Mouse (Mus musculus) liver, adult 2 months (tissue): ENCODE results near the gene Olfr107. TPM values are rescaled to one million over a fixed set of nuclear protein-coding genes. Genes with fewer than 3 reads are reported as not detected.

Experiments used
- DNase-seq: peaks from one replicate; pipeline ENCODE4 v3.0.0-alpha.2; 2011; ENCODE audit warnings: low read depth, low spot score; ENCODE audit errors: extremely low read depth
- H3K27ac ChIP-seq: fragments of 200-500 bp; replicated peaks from 2 replicates; pipeline ENCODE4 v1.5.1; 2012; ENCODE audit warnings: low read depth, mild to moderate bottlenecking, control low read depth, inconsistent platforms, low read length; ENCODE audit not compliant: insufficient read depth
- H3K27me3 ChIP-seq: fragments of 200-500 bp; 2 replicates; pipeline ENCODE4 v1.6.1; 2012; ENCODE audit warnings: mild to moderate bottlenecking, moderate library complexity, low read length, inconsistent platforms; ENCODE audit not compliant: control insufficient read depth, insufficient read depth
- H3K36me3 ChIP-seq: fragments of 200-500 bp; 2 replicates; pipeline ENCODE4 v1.6.1; 2012; ENCODE audit warnings: low read length, inconsistent platforms; ENCODE audit not compliant: control insufficient read depth, insufficient read depth
- H3K4me1 ChIP-seq: fragments of 200-500 bp; 2 replicates; pipeline ENCODE4 v1.6.1; 2011; ENCODE audit warnings: low read length; ENCODE audit not compliant: control insufficient read depth, insufficient read depth
- H3K4me3 ChIP-seq: fragments of 200-500 bp; 2 replicates; pipeline ENCODE4 v1.5.1; 2011; ENCODE audit warnings: low read depth, mild to moderate bottlenecking, control low read depth, low read length, moderate library complexity; ENCODE audit not compliant: insufficient read depth
- H3K79me2 ChIP-seq: fragments of 200-500 bp; 2 replicates; pipeline ENCODE4 v1.6.1; 2012; ENCODE audit warnings: inconsistent platforms, mild to moderate bottlenecking, low read length, moderate library complexity; ENCODE audit not compliant: control insufficient read depth, insufficient read depth
- H3K9ac ChIP-seq: fragments of 200-500 bp; 2 replicates; pipeline ENCODE4 v1.6.1; 2012; ENCODE audit warnings: low read depth, mild to moderate bottlenecking, control low read depth, inconsistent platforms, low read length
- CTCF ChIP-seq: fragments of 200-500 bp; IDR thresholded peaks from 2 replicates; pipeline ENCODE4 v1.5.1; 2011; ENCODE audit warnings: low read depth, low read length, control low read depth
- POLR2A ChIP-seq: fragments of 200-500 bp; IDR thresholded peaks from 2 replicates; pipeline ENCODE4 v1.6.1; 2011; ENCODE audit warnings: low read length, control low read depth; ENCODE audit not compliant: insufficient read depth; ENCODE audit errors: extremely low read depth
- WGBS: fragments of 180-500 bp; shearing (Covaris S2); methylation state at CpG from one replicate; pipeline ENCODE4 v1.1.7; 2018; 5-methylcytosine and 5-hydroxymethylcytosine counted together
- polyA plus RNA-seq: library from polyadenylated mRNA; depleted of rRNA; stranded (reverse); fragments of >200 nt; gene quantifications from 2 replicates; pipeline ENCODE4 v1.2.3, GENCODE M21; 2012; rRNA removed
- total RNA-seq: library from RNA; depleted of rRNA; stranded (reverse); fragments of >200 nt; gene quantifications from 2 replicates; pipeline ENCODE4 v1.2.3, GENCODE M21; 2014; rRNA removed

The Olfr107 gene
- not detected in 2 replicates for total RNA-seq
- polyA plus RNA-seq, result not detected in 2 replicates

- no peak within 1 kb of the TSS for H3K4me3 ChIP-seq
- no peaks in the 10 kb centered on the region for H3K4me1 ChIP-seq
- no peak for DNase-seq
- H3K27me3 ChIP-seq, result no peaks in the 10 kb centered on the region
- H3K27ac ChIP-seq, result no peak within 1 kb of the TSS
- no peak within 1 kb of the TSS for H3K9ac ChIP-seq
- WGBS, result 64% methylated on average over 3 of the region's 3 CpGs
- no peaks in the 10 kb centered on the region for H3K79me2 ChIP-seq
- H3K36me3 ChIP-seq, result no peaks in the 10 kb centered on the region
- TF ChIP-seq POLR2A (no peak), CTCF (no peak)
Measured at GRCm38 (mm10) chr17:37398926-37399325, at the start of gene Olfr107. Olfr107 (plus strand) TSS chr17:37399226.

- Histone ChIP-seq H3K9ac (no peak within 1 kb of the TSS), H3K79me2 (no peaks in the 10 kb centered on the region), H3K27me3 (no peaks in the 10 kb centered on the region), H3K27ac (no peak within 1 kb of the TSS), H3K4me3 (no peak within 1 kb of the TSS), H3K4me1 (no peaks in the 10 kb centered on the region), H3K36me3 (no peaks in the 10 kb centered on the region)
- no peak for DNase-seq
- TF ChIP-seq POLR2A, result no peak
- no peak for TF ChIP-seq CTCF
Measured at GRCm38 (mm10) chr17:37359282-37359681, 39.7 kb upstream of the Olfr107 start, which contains the start of gene Olfr104-ps. Olfr104-ps (plus strand) TSS chr17:37359582.

- H3K79me2 ChIP-seq, result no peaks in the 10 kb centered on the region
- H3K36me3 ChIP-seq, result no peaks in the 10 kb centered on the region
- no peaks in the 10 kb centered on the region for H3K27me3 ChIP-seq
- no peak within 1 kb of the TSS for H3K9ac ChIP-seq
- no peak for DNase-seq
- H3K4me1 ChIP-seq, result no peaks in the 10 kb centered on the region
- H3K4me3 ChIP-seq, result no peak within 1 kb of the TSS
- TF ChIP-seq POLR2A, result no peak
- TF ChIP-seq CTCF, result no peak
- no peak within 1 kb of the TSS for H3K27ac ChIP-seq
Measured at GRCm38 (mm10) chr17:37378733-37379132, 20.3 kb upstream of the Olfr107 start, which contains the start of gene Olfr105-ps. Olfr105-ps (plus strand) TSS chr17:37379033.

GRCm38 (mm10) chr17:37390093-37390492 lies 8.9 kb upstream of the Olfr107 start, which contains the start of gene Olfr106-ps:
Olfr106-ps (plus strand) TSS chr17:37390393.
- 59% methylated on average over 1 of the region's 1 CpGs for WGBS

GRCm38 (mm10) chr17:37413380-37413779 lies 14.4 kb downstream of the Olfr107 start:
- no peak overlapping the region for H3K9ac ChIP-seq
- no peak overlapping the region for H3K27ac ChIP-seq
- TF ChIP-seq CTCF (no peak), POLR2A (no peak)
- H3K4me3 ChIP-seq, result no peak overlapping the region
- no peaks in the 10 kb centered on the region for H3K36me3 ChIP-seq
- no peaks in the 10 kb centered on the region for H3K4me1 ChIP-seq
- no peaks in the 10 kb centered on the region for H3K27me3 ChIP-seq
- H3K79me2 ChIP-seq, result no peaks in the 10 kb centered on the region
- DNase-seq, result peak; percentile 7

More at GRCm38 (mm10) chr17:37390093-37390492, 8.9 kb upstream of the Olfr107 start, which contains the start of gene Olfr106-ps:
- Histone ChIP-seq H3K9ac (no peak within 1 kb of the TSS), H3K79me2 (no peaks in the 10 kb centered on the region), H3K27ac (no peak within 1 kb of the TSS), H3K27me3 (no peaks in the 10 kb centered on the region), H3K4me1 (no peaks in the 10 kb centered on the region), H3K36me3 (no peaks in the 10 kb centered on the region), H3K4me3 (no peak within 1 kb of the TSS)
- DNase-seq, result no peak
- TF ChIP-seq CTCF (no peak), POLR2A (no peak)

GRCm38 (mm10) chr17:37445180-37445579 lies 46.2 kb downstream of the Olfr107 start, which contains the start of gene Olfr108:
Olfr108 (plus strand) TSS chr17:37445480.
- Histone ChIP-seq H3K4me1 (no peaks in the 10 kb centered on the region), H3K36me3 (no peaks in the 10 kb centered on the region), H3K79me2 (no peaks in the 10 kb centered on the region), H3K4me3 (no peak within 1 kb of the TSS), H3K27ac (no peak within 1 kb of the TSS), H3K9ac (no peak within 1 kb of the TSS), H3K27me3 (no peaks in the 10 kb centered on the region)
- WGBS, result 79% methylated on average over 1 of the region's 1 CpGs
- TF ChIP-seq CTCF, result no peak
- TF ChIP-seq POLR2A, result no peak
- no peak for DNase-seq

Other genes starting within 250 kb of the Olfr107 start
- not detected in 2 replicates for gene Olfr93, start 237.7 kb upstream of the Olfr107 start, total RNA-seq
- gene Olfr93, start 237.7 kb upstream of the Olfr107 start, polyA plus RNA-seq, result not detected in 2 replicates
- 0.46 and 0.47 TPM in 2 replicates for gene Ubd, start 205.3 kb upstream of the Olfr107 start, total RNA-seq
- 0.22 TPM in 1 of 2 replicates, not detected in the other for gene Ubd, start 205.3 kb upstream of the Olfr107 start, polyA plus RNA-seq
- not detected in 2 replicates for gene Olfr94, start 198.2 kb upstream of the Olfr107 start, total RNA-seq
- gene Olfr94, start 198.2 kb upstream of the Olfr107 start, polyA plus RNA-seq, result not detected in 2 replicates
- gene Olfr95, start 186.1 kb upstream of the Olfr107 start, total RNA-seq, result not detected in 2 replicates
- gene Olfr95, start 186.1 kb upstream of the Olfr107 start, polyA plus RNA-seq, result not detected in 2 replicates
- gene Olfr96, start 179.1 kb upstream of the Olfr107 start, total RNA-seq, result not detected in 2 replicates
- not detected in 2 replicates for gene Olfr96, start 179.1 kb upstream of the Olfr107 start, polyA plus RNA-seq
- not detected in 2 replicates for gene Olfr97, start 161.9 kb upstream of the Olfr107 start, total RNA-seq
- not detected in 2 replicates for gene Olfr97, start 161.9 kb upstream of the Olfr107 start, polyA plus RNA-seq
- not detected in 2 replicates for gene Olfr98, start 135.5 kb upstream of the Olfr107 start, total RNA-seq
- not detected in 2 replicates for gene Olfr98, start 135.5 kb upstream of the Olfr107 start, polyA plus RNA-seq
- 4.4 and 4.5 TPM in 2 replicates for gene H2-M3, start 129.0 kb upstream of the Olfr107 start, total RNA-seq
- gene H2-M3, start 129.0 kb upstream of the Olfr107 start, polyA plus RNA-seq, result 1.7 and 3.3 TPM in 2 replicates
- not detected in 2 replicates for gene Olfr99, start 115.8 kb upstream of the Olfr107 start, total RNA-seq
- gene Olfr99, start 115.8 kb upstream of the Olfr107 start, polyA plus RNA-seq, result not detected in 2 replicates
- not detected in 2 replicates for gene Olfr101, start 94.9 kb upstream of the Olfr107 start, total RNA-seq
- not detected in 2 replicates for gene Olfr101, start 94.9 kb upstream of the Olfr107 start, polyA plus RNA-seq
- not detected in 2 replicates for gene Olfr102, start 82.2 kb upstream of the Olfr107 start, total RNA-seq
- gene Olfr102, start 82.2 kb upstream of the Olfr107 start, polyA plus RNA-seq, result not detected in 2 replicates
- not detected in 2 replicates for gene Olfr103, start 59.5 kb upstream of the Olfr107 start, total RNA-seq
- not detected in 2 replicates for gene Olfr103, start 59.5 kb upstream of the Olfr107 start, polyA plus RNA-seq
- gene Olfr104-ps, start 39.6 kb upstream of the Olfr107 start, total RNA-seq, result not detected in 2 replicates
- gene Olfr104-ps, start 39.6 kb upstream of the Olfr107 start, polyA plus RNA-seq, result not detected in 2 replicates
- gene Olfr105-ps, start 20.2 kb upstream of the Olfr107 start, total RNA-seq, result not detected in 2 replicates
- not detected in 2 replicates for gene Olfr105-ps, start 20.2 kb upstream of the Olfr107 start, polyA plus RNA-seq
- gene Olfr106-ps, start 8.8 kb upstream of the Olfr107 start, total RNA-seq, result not detected in 2 replicates
- not detected in 2 replicates for gene Olfr106-ps, start 8.8 kb upstream of the Olfr107 start, polyA plus RNA-seq
- not detected in 2 replicates for gene Olfr108, start 46.3 kb downstream of the Olfr107 start, total RNA-seq
- not detected in 2 replicates for gene Olfr108, start 46.3 kb downstream of the Olfr107 start, polyA plus RNA-seq
- not detected in 2 replicates for gene Olfr109, start 59.7 kb downstream of the Olfr107 start, total RNA-seq
- not detected in 2 replicates for gene Olfr109, start 59.7 kb downstream of the Olfr107 start, polyA plus RNA-seq
- gene H2-M2, start 84.3 kb downstream of the Olfr107 start, total RNA-seq, result 0.18 and 0.54 TPM in 2 replicates
- not detected in 2 replicates for gene H2-M2, start 84.3 kb downstream of the Olfr107 start, polyA plus RNA-seq
- gene Olfr110, start 93.2 kb downstream of the Olfr107 start, total RNA-seq, result not detected in 2 replicates
- not detected in 2 replicates for gene Olfr110, start 93.2 kb downstream of the Olfr107 start, polyA plus RNA-seq
- not detected in 2 replicates for gene Olfr111, start 108.8 kb downstream of the Olfr107 start, total RNA-seq
- not detected in 2 replicates for gene Olfr111, start 108.8 kb downstream of the Olfr107 start, polyA plus RNA-seq
- gene Olfr112, start 170.2 kb downstream of the Olfr107 start, total RNA-seq, result not detected in 2 replicates
- gene Olfr112, start 170.2 kb downstream of the Olfr107 start, polyA plus RNA-seq, result not detected in 2 replicates
- not detected in 2 replicates for gene Olfr113, start 178.4 kb downstream of the Olfr107 start, total RNA-seq
- gene Olfr113, start 178.4 kb downstream of the Olfr107 start, polyA plus RNA-seq, result not detected in 2 replicates
- not detected in 2 replicates for gene Olfr114, start 193.5 kb downstream of the Olfr107 start, total RNA-seq
- not detected in 2 replicates for gene Olfr114, start 193.5 kb downstream of the Olfr107 start, polyA plus RNA-seq
- gene Olfr115, start 227.9 kb downstream of the Olfr107 start, total RNA-seq, result not detected in 2 replicates
- gene Olfr115, start 227.9 kb downstream of the Olfr107 start, polyA plus RNA-seq, result not detected in 2 replicates
- not detected in 2 replicates for gene Olfr116, start 228.0 kb downstream of the Olfr107 start, total RNA-seq
- gene Olfr116, start 228.0 kb downstream of the Olfr107 start, polyA plus RNA-seq, result not detected in 2 replicates